Mouse (Mus musculus): ENCODE results near the gene Chaf1a. TPM values are rescaled to one million over a fixed set of nuclear protein-coding genes. Genes with fewer than 3 reads are reported as not detected.

The Chaf1a gene
- 9.1 TPM for polyA plus RNA-seq (2014; fragmentation: Illumina TruSeq; extraction: RNeasy Lipid Tissue Mini Kit (QIAGEN cat#74804); ENCODE audit: low read depth, low replicate concordance)

DNA sequence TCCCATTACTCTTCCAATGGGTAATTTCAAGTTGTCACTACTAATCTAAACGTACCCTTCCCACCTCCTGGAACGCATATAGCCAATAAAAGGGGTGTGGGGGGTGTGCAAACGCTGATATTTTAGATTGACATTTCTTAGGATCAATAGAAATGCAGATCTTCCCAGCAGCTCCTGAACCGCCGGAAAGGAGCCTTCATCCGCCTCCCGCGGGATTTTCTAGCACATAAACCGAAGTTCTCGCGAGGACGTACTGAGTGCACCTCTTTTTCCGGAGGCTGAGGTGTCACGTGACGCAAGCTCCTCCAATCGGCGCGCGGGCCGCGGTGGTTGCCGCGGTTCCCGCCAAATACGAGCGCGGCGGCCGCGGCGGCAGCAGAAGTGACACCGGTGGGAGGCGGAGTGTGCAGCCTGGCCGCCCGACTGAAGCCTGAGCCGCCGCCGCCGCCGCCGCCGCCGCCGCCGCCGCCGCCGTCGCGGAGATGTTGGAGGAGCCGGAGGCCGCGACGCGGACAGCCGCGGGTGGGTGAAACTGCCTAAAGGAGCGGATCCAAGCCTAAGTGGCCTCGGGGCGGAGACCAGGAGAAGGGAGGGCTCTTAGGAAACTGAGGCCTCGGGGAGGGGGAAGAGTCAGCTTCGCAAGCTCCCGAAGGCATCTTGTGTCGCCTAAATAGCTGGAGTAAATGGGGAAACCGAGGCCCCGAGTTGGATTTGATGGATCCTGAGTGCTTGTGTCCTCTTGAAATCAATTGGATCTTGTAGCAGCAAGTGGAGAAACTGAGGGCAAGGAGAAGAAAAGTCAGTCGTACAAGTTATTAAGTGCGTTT, at the start of gene Chaf1a:
Chaf1a (plus strand) TSS at position 410 of the 827 bp plus-strand sequence.

DNA sequence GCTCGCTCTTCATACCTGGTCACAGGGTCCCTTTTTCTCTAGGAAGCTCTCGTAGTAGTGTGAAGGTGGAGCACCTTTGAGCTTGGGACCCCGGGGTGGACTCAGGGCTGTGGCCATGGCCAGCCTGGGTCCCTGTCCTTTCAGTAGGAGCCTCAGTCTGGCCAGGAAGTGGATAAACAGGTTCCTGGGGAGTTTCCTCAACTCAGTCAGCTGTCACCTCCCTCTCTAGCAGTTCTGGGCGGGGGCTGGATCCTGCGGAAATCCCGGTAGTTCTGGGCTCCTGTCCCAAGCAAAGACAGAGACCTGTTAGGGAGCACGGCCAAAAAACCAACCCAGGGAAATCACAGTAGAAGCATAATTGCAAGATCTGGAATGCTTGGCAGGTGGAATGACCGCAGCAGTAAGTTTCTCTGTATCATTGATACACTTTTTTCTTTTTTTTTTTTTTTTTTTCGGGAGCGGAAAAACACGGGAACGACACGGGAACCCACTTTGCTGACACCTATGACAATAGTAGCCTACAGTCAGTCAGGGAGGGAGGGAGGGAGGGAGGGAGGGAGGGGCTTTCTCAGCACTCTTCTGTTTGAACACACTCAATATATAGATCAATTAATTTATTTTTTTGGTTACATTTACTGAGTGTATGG, 34.7 kb upstream of the Chaf1a start, which contains the start of the genes Stap2 and Mpnd:
Stap2 (minus strand) TSS at position 170 of the 647 bp plus-strand sequence.
Mpnd (plus strand) TSS at position 297 of the 647 bp plus-strand sequence.

DNA sequence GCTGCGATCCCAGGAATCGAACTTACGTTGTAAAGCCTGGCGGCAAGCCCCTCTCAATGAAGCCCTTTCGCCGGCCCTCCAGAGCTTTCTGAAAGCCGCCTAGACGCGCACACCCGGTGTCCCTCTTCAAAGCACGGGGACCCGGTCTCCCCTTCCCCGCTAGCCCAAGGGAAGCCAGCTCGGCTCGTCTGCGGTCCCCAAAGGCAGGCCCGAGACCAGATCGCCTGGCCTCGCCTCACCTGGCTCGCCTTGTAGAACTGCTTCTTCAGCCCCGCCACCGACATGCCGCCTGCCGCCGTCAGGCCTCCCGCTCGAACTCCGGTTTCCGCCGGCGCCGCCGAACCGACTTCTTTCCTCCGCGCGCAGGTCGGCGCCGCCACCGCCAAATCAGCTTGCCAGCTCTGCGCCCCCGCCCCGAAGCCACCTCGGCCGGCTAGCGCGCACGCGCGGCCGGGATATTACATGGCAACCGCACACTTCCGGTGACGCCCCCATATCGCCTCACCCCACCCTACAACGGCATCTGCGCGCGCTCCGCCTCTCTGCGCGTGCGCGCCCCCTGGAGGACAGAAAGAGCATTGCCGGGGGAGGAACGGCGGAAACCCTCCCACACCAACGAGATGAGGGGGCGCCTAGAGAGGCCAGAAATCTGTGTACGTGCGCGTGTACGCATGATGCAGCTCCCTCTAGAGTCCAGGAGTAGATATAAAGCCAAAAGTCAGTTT, 3.9 kb upstream of the Chaf1a start, which contains the start of gene Sh3gl1:
Sh3gl1 (minus strand) TSS at position 460 of the 725 bp plus-strand sequence.

DNA sequence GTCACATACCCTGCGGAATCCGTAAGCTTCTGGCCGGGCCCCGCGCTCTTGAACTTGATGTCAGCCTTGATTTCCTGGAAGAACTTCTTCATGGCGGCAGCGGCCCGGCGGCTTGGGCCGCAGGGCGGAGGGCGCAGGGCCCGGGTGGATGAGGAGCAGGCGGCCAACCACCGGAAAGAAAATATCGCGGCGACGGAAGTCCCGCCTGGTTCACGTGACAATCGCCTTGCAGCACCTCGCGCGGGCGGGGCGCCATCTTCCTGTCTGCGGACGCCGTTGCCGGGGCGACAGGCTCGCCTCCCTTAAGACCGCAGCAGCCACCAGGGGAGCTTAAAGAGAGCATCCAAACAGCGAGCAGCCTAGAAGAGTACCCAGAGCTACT, 34.6 kb downstream of the Chaf1a start, which contains the start of gene Ubxn6:
Ubxn6 (minus strand) TSS at position 202 of the 382 bp plus-strand sequence.

DNA sequence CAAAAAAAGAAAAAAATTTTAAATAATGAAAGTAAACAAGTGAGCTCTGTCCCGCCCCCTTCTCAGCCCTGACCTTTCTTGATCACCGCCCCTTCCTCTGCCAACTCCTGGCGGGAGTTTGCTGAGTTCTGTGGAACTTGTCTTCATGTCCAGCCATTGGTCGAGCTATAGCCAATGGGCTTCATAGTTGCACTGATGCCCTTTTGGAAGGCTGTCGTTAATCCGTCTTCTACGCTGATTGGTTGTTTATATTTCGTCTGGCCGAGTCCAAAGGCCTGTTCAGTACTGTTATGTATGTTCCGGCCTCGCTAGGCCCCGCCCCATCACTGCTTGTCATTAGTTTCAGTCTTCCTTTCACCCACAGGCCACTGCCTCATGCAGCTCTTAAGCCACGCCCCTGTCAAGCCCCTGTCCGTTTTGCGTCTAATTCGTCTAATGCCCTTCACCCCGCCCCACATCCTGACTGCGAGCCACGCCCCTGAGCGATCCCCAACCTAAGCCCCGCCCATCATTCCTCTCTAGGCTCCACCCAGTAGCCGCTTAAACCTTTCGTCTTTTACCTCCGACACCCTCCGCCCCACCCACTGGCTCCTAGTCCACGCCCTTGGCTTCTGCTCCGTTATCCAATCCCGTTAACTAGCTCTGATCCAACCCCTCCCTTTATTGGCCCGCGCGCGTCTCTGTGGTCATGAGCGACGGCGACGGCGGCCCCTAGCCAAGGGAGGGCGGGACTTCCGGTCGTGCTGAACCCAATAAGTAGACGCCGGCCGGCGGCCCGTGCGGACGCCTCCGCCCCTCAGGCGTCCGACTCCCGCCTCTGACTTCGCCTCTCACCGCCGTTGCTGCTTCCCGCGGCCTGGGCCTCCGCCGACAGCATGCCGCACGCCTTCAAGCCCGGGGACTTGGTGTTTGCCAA, 38.9 kb downstream of the Chaf1a start, which contains the start of gene Hdgfl2:
Hdgfl2 (plus strand) TSS at position 755 of the 916 bp plus-strand sequence.

DNA sequence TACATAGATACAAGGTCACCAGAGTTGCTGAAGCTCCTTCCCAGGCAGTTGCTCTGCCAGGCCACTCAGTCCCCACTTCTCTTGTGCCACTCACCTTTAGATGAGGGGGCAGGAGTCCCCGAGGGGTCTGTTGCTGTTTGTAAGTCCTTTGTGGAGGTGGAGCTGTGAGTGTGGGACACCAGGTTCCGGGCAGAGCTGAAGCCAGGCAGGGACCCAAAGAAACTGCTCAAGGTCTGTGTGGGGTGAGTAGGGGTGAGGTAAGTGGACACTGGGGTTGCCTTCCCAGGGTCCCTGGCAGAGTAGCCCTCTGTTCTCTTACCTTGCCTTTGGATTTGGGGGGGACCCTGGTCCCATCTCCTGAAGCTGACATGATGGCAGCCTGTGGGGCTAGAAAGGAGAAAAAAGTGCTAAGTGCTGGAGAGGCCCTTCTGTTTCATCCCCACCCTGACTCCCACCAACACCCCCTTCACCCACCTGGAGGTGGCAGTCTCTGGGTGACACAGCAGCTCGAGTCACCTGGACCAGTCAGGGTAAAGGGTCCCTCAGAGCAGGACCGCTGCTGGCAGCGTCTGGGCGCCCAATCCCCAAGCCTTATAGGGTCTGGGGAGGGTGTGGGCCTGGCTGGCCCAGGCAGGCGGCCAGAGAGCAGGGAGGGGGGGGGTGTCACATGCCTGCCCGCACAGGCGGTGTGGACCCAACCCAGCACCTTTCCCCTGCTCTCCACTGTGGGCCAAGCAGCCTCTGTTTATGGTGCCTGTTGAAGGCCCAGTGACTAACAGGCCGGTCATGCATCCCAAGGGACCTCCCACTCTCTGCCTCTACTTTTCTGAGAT, 69.2 kb downstream of the Chaf1a start, which contains the start of gene Plin4:
Plin4 (minus strand) TSS at position 585 of the 833 bp plus-strand sequence.

DNA sequence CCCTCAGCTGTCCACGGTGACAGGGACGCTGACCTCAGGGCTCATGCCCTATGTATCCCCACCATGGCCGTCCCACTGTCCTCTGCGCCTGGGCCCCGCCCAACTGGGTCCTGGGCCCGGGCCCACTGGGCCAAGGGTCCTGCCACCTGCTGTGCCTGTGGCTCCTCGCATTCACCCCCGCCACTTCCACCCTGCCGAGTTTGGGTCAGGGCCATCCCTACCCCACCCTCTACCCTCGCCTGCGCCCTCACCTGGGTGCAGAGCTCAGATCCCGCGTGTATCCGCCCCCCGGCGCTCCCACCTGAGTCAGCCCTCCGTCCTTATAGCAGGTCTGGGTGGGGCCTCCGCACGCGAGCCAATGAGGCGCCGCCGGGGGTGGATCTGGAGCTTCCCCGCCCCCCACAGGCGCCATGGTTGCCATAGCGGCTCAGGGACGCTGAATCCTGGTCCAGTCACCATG, 77.0 kb downstream of the Chaf1a start, which contains the start of gene Plin5:
Plin5 (minus strand) TSS at position 346 of the 460 bp plus-strand sequence.

DNA sequence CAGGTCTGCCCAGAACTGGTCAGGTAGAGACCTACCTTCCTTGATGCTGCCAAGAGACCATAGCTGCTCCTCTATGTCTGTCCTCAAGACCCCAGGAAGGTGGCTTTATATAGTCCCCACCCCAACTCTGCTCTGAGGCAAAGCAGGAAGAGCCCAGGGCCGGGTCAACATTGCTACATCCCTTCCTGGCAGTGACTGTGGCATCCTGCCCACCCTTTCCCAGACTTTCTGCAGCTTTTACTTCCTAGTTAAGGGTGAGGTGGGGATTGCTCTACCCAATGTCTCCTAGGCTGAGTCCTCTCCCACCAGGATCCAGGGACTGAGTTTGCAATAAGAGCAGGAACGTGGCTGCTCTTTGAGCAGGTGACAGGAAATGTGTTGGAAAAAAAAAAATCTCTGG, 81.6 kb downstream of the Chaf1a start, which contains the start of gene Lrg1:
Lrg1 (minus strand) TSS at position 176 of the 400 bp plus-strand sequence.

Other genes with a start within 250 kb of the Chaf1a start
- gene Zfp119a, start 161.5 kb upstream of the Chaf1a start, polyA plus RNA-seq (2014; fragmentation: Illumina TruSeq; extraction: RNeasy Lipid Tissue Mini Kit (QIAGEN cat#74804); ENCODE audit: low read depth, low replicate concordance): 3.0 TPM
- gene Zfp959, start 148.3 kb upstream of the Chaf1a start, polyA plus RNA-seq (2014; fragmentation: Illumina TruSeq; extraction: RNeasy Lipid Tissue Mini Kit (QIAGEN cat#74804); ENCODE audit: low read depth, low replicate concordance): 4.6 TPM
- 5.8 TPM for gene Zfp119b, start 90.9 kb upstream of the Chaf1a start, polyA plus RNA-seq (2014; fragmentation: Illumina TruSeq; extraction: RNeasy Lipid Tissue Mini Kit (QIAGEN cat#74804); ENCODE audit: low read depth, low replicate concordance)
- not detected for gene Ebi3, start 87.8 kb upstream of the Chaf1a start, polyA plus RNA-seq (2014; fragmentation: Illumina TruSeq; extraction: RNeasy Lipid Tissue Mini Kit (QIAGEN cat#74804); ENCODE audit: low read depth, low replicate concordance)
- 1.1 TPM for gene Yju2, start 81.3 kb upstream of the Chaf1a start, polyA plus RNA-seq (2014; fragmentation: Illumina TruSeq; extraction: RNeasy Lipid Tissue Mini Kit (QIAGEN cat#74804); ENCODE audit: low read depth, low replicate concordance)
- gene Shd, start 70.0 kb upstream of the Chaf1a start, polyA plus RNA-seq (2014; fragmentation: Illumina TruSeq; extraction: RNeasy Lipid Tissue Mini Kit (QIAGEN cat#74804); ENCODE audit: low read depth, low replicate concordance): not detected
- not detected for gene Fsd1, start 53.9 kb upstream of the Chaf1a start, polyA plus RNA-seq (2014; fragmentation: Illumina TruSeq; extraction: RNeasy Lipid Tissue Mini Kit (QIAGEN cat#74804); ENCODE audit: low read depth, low replicate concordance)
- 2.7 TPM for gene Stap2, start 34.9 kb upstream of the Chaf1a start, polyA plus RNA-seq (2014; fragmentation: Illumina TruSeq; extraction: RNeasy Lipid Tissue Mini Kit (QIAGEN cat#74804); ENCODE audit: low read depth, low replicate concordance)
- not detected for gene Mpnd, start 34.7 kb upstream of the Chaf1a start, polyA plus RNA-seq (2014; fragmentation: Illumina TruSeq; extraction: RNeasy Lipid Tissue Mini Kit (QIAGEN cat#74804); ENCODE audit: low read depth, low replicate concordance)
- gene Sh3gl1, start 3.8 kb upstream of the Chaf1a start, polyA plus RNA-seq (2014; fragmentation: Illumina TruSeq; extraction: RNeasy Lipid Tissue Mini Kit (QIAGEN cat#74804); ENCODE audit: low read depth, low replicate concordance): 1.3 TPM
- 116 TPM for gene Ubxn6, start 34.6 kb downstream of the Chaf1a start, polyA plus RNA-seq (2014; fragmentation: Illumina TruSeq; extraction: RNeasy Lipid Tissue Mini Kit (QIAGEN cat#74804); ENCODE audit: low read depth, low replicate concordance)
- gene Hdgfl2, start 39.2 kb downstream of the Chaf1a start, polyA plus RNA-seq (2014; fragmentation: Illumina TruSeq; extraction: RNeasy Lipid Tissue Mini Kit (QIAGEN cat#74804); ENCODE audit: low read depth, low replicate concordance): 8.6 TPM
- 0.07 TPM for gene Plin4, start 69.4 kb downstream of the Chaf1a start, polyA plus RNA-seq (2014; fragmentation: Illumina TruSeq; extraction: RNeasy Lipid Tissue Mini Kit (QIAGEN cat#74804); ENCODE audit: low read depth, low replicate concordance)
- gene Plin5, start 77.2 kb downstream of the Chaf1a start, polyA plus RNA-seq (2014; fragmentation: Illumina TruSeq; extraction: RNeasy Lipid Tissue Mini Kit (QIAGEN cat#74804); ENCODE audit: low read depth, low replicate concordance): 0.46 TPM
- not detected for gene Lrg1, start 81.6 kb downstream of the Chaf1a start, polyA plus RNA-seq (2014; fragmentation: Illumina TruSeq; extraction: RNeasy Lipid Tissue Mini Kit (QIAGEN cat#74804); ENCODE audit: low read depth, low replicate concordance)
- gene Sema6b, start 99.9 kb downstream of the Chaf1a start, polyA plus RNA-seq (2014; fragmentation: Illumina TruSeq; extraction: RNeasy Lipid Tissue Mini Kit (QIAGEN cat#74804); ENCODE audit: low read depth, low replicate concordance): not detected
- gene Tnfaip8l1, start 122.0 kb downstream of the Chaf1a start, polyA plus RNA-seq (2014; fragmentation: Illumina TruSeq; extraction: RNeasy Lipid Tissue Mini Kit (QIAGEN cat#74804); ENCODE audit: low read depth, low replicate concordance): 0.07 TPM
- 9.1 TPM for gene Mydgf, start 143.5 kb downstream of the Chaf1a start, polyA plus RNA-seq (2014; fragmentation: Illumina TruSeq; extraction: RNeasy Lipid Tissue Mini Kit (QIAGEN cat#74804); ENCODE audit: low read depth, low replicate concordance)
- gene Dpp9, start 178.5 kb downstream of the Chaf1a start, polyA plus RNA-seq (2014; fragmentation: Illumina TruSeq; extraction: RNeasy Lipid Tissue Mini Kit (QIAGEN cat#74804); ENCODE audit: low read depth, low replicate concordance): 0.27 TPM
- 1.0 TPM for gene Fem1a, start 216.4 kb downstream of the Chaf1a start, polyA plus RNA-seq (2014; fragmentation: Illumina TruSeq; extraction: RNeasy Lipid Tissue Mini Kit (QIAGEN cat#74804); ENCODE audit: low read depth, low replicate concordance)
- gene Ticam1, start 236.3 kb downstream of the Chaf1a start, polyA plus RNA-seq (2014; fragmentation: Illumina TruSeq; extraction: RNeasy Lipid Tissue Mini Kit (QIAGEN cat#74804); ENCODE audit: low read depth, low replicate concordance): not detected